Mouse (Mus musculus) forebrain, embryonic 13.5 days (tissue): ENCODE measurements around the gene Fbxo22. TPM values are rescaled to one million over a fixed set of nuclear protein-coding genes. Genes with fewer than 3 reads are reported as not detected.
"Not testable (repeated sequence)": the region's sequence is repeated elsewhere in the genome, so short reads cannot be mapped to it uniquely, and the experiment has no call there.

Experiments used
- ATAC-seq: fragments of 200-750 bp; cut with Nextera tagmentation; 2 replicates; pipeline ENCODE4 v1.8.0; 2017
- H3K27ac ChIP-seq: fragments of 300-500 bp; sonication (generic); 2 replicates; pipeline ENCODE4 v1.5.1; 2015; ENCODE audit warnings: inconsistent platforms, mild to moderate bottlenecking, moderate library complexity
- H3K27me3 ChIP-seq: fragments of 300-500 bp; sonication (generic); 2 replicates; pipeline ENCODE4 v1.6.1; 2015; ENCODE audit warnings: mild to moderate bottlenecking, inconsistent platforms
- H3K36me3 ChIP-seq: fragments of 300-500 bp; sonication (generic); 2 replicates; pipeline ENCODE4 v1.6.1; 2015; ENCODE audit warnings: mild to moderate bottlenecking, inconsistent platforms; ENCODE audit not compliant: poor library complexity, severe bottlenecking
- H3K4me1 ChIP-seq: fragments of 300-500 bp; sonication (generic); 2 replicates; pipeline ENCODE4 v1.6.1; 2015; ENCODE audit warnings: inconsistent platforms
- H3K4me2 ChIP-seq: fragments of 300-500 bp; sonication (generic); 2 replicates; pipeline ENCODE4 v1.6.1; 2015; ENCODE audit warnings: inconsistent platforms, mild to moderate bottlenecking, moderate library complexity
- H3K4me3 ChIP-seq: fragments of 300-500 bp; sonication (generic); 2 replicates; pipeline ENCODE4 v1.5.1; 2015; ENCODE audit warnings: mild to moderate bottlenecking, inconsistent platforms
- H3K9ac ChIP-seq: fragments of 300-500 bp; sonication (generic); 2 replicates; pipeline ENCODE4 v1.6.1; 2015; ENCODE audit warnings: mild to moderate bottlenecking, inconsistent platforms
- H3K9me3 ChIP-seq: fragments of 300-500 bp; sonication (generic); replicated peaks from 2 replicates; pipeline ENCODE4 v1.6.1; 2016; ENCODE audit warnings: inconsistent platforms
- WGBS: fragments of 180-500 bp; shearing (Covaris S2); methylation state at CpG from one replicate; pipeline ENCODE4 v1.1.7; 2015; 5-methylcytosine and 5-hydroxymethylcytosine counted together
- polyA plus RNA-seq: library from polyadenylated mRNA; unstranded; fragments of >200 nt; fragmentation: Nextera tagmentation; extraction: Ambion mirVana; gene quantifications from 2 replicates; pipeline ENCODE4 v1.2.1, GENCODE M21; 2015

Fbxo22 gene
- polyA plus RNA-seq, 1 experiment from 2014 or later: 86.9 TPM

DNA sequence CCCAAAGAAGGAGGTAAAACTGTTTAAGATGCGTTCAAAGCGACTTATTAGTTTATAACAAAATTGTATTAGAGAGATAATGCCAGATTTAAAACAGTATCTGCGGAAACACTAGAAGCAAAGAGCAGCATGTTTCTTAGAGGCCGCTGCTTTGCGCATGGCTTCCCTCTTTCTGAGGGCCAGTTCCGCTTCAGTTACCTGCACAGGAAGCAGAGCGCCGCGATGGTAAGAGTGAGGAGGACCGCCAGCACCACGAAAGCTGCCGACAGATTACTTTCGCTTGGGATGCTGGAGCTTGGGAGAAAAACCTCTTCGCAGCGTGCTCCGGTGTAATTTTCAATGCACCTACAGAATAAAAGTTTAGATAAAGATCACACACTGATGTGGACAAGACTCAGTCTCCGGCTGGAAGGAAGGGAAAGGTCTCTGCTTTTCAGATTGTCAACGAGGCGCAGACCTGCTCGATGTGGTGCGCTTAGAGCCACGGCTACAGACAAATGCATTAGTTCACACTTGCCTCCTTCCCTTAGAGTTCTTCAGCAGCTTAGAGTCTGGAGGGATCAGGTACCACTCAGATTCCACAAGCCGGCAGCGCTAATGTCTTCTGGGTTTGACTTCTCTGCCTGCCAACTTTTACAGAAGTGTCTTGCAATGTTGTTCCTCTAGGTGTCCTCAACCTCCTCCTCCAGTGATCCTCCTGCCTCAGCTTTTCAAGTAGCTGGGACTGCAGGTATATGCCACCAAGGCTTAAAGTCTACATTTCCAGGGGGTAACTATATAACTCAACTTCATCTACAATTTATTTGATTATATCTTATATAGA, 33.3 kb downstream of the Fbxo22 start:
- Histone ChIP-seq H3K4me2 (peak overlapping the region; percentile 53), H3K9ac (no peak overlapping the region), H3K4me3 (peak overlapping the region; percentile 13; the same call in 1 of the 2 replicates), H3K4me1 (no peaks in the 10 kb centered on the region; the same call in 1 of the 2 replicates), H3K36me3 (no peaks in the 10 kb centered on the region), H3K27ac (no peak overlapping the region), H3K9me3 (no peaks in the 10 kb centered on the region), H3K27me3 (no peaks in the 10 kb centered on the region)
- ATAC-seq: no peak
- WGBS: 38% methylated on average over 24 of the region's 24 CpGs

DNA sequence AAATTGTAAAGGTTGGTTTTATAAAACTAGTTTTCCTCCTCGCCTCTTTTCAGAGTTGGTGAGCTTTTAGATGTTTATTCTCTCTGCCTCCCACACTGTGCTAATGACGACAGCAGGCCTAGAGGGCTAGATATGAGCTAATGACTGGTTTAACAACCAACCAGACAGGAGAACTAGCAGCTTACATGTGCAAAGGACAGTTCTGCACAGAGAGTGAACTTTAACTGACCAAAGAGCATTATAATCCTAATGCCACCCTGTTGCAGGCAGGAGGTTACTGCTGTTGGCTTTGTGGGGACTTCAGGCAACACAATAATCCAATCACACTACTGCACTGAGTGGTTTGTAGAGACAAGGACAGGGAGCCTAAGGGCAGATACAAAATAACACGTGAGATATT, 34.6 kb downstream of the Fbxo22 start:
- H3K4me2 ChIP-seq: no peak overlapping the region
- no peaks in the 10 kb centered on the region for H3K27me3 ChIP-seq
- H3K36me3 ChIP-seq: no peaks in the 10 kb centered on the region
- no peaks in the 10 kb centered on the region for H3K9me3 ChIP-seq
- H3K9ac ChIP-seq: no peak overlapping the region
- 76% methylated on average over 3 of the region's 3 CpGs for WGBS
- ATAC-seq: no peak
- no peak overlapping the region for H3K4me3 ChIP-seq
- no peaks in the 10 kb centered on the region; the same call in 1 of the 2 replicates for H3K4me1 ChIP-seq
- no peak overlapping the region for H3K27ac ChIP-seq

DNA sequence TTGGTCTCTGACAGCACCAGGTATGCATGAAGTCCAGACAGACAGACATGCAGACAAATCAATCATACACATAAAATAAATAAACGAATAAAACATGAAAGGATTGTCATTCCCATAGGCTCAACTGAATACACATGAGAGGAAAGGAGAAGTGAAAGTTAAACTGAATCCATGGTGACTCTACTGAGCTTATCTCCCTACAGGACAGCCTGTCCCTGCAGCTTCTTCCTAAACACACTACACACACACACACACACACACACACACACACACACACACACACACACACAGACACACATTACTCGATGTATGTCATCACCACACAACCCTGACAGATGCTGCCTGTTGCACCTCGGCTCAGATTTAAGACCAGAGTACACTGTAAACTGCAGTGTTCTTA, 35.4 kb downstream of the Fbxo22 start:
- H3K27me3 ChIP-seq: no peaks in the 10 kb centered on the region
- no peak overlapping the region for H3K4me2 ChIP-seq
- no peaks in the 10 kb centered on the region for H3K9me3 ChIP-seq
- WGBS: 89% methylated on average over 3 of the region's 3 CpGs
- H3K27ac ChIP-seq: no peak overlapping the region
- no peak overlapping the region for H3K4me3 ChIP-seq
- H3K4me1 ChIP-seq: no peaks in the 10 kb centered on the region; the same call in 1 of the 2 replicates
- no peak for ATAC-seq
- no peak overlapping the region for H3K9ac ChIP-seq
- H3K36me3 ChIP-seq: no peaks in the 10 kb centered on the region

DNA sequence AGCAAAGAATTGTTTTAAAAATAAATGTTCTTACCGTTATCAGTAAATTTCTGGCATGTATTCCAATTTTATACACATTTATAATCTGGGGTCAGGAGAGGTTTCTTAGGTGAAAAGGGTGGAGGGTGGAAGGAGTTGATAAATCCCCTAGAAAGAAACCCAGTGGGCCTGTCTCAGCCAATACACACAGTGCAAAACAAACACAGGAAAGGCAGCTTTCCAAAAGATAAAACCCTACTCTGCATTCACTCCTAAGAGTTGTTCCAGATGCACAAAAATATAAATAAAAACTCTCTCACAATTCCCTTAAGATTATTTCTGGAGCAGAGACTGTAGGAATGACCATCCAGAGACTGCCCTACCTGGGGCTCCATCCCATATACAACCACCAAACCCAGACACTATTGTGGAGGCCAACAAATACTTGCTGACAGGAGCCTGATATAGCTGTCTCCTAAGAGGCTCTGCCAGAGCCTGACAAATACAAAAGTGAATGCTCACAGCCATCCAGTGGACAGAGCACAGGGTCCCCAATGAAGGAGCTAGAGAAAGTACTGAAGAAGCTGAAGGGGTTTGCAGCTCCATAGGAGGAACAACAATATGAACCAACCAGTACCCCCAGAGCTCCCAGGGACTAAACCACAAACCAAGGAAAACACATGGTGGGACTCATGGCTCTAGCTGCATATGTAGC, 36.5 kb downstream of the Fbxo22 start:
- not testable (repeated sequence) for H3K36me3 ChIP-seq, H3K27ac ChIP-seq, H3K4me2 ChIP-seq, H3K9ac ChIP-seq, H3K4me3 ChIP-seq, H3K9me3 ChIP-seq, H3K4me1 ChIP-seq, H3K27me3 ChIP-seq, ATAC-seq
- 96% methylated on average over 1 of the region's 1 CpGs for WGBS

DNA sequence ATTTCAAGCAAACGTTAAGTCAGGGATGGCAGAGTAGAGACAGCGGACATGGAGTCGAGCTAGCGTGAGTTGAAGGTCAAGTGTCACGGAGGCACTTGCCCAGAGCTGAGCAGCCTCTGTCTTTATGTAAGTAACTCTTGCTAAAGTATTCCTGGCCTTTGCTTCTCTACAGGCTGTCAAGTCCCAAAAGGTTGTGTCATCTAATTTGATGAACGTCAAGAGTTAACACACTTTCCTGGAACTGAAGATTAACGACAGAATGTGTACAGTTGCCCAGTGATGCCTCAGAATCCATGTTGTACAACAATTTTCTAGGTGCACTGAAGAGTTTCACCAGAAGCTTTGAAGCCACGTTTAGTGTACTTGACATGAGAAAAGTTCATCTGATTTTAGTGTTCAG, 37.7 kb downstream of the Fbxo22 start:
- H3K4me1 ChIP-seq: no peaks in the 10 kb centered on the region; the same call in 1 of the 2 replicates
- H3K27me3 ChIP-seq: no peaks in the 10 kb centered on the region
- WGBS: 85% methylated on average over 8 of the region's 8 CpGs
- no peaks in the 10 kb centered on the region for H3K36me3 ChIP-seq
- H3K9me3 ChIP-seq: no peaks in the 10 kb centered on the region
- no peak overlapping the region for H3K4me3 ChIP-seq
- no peak overlapping the region for H3K4me2 ChIP-seq
- no peak overlapping the region for H3K27ac ChIP-seq
- no peak for ATAC-seq
- no peak overlapping the region for H3K9ac ChIP-seq

DNA sequence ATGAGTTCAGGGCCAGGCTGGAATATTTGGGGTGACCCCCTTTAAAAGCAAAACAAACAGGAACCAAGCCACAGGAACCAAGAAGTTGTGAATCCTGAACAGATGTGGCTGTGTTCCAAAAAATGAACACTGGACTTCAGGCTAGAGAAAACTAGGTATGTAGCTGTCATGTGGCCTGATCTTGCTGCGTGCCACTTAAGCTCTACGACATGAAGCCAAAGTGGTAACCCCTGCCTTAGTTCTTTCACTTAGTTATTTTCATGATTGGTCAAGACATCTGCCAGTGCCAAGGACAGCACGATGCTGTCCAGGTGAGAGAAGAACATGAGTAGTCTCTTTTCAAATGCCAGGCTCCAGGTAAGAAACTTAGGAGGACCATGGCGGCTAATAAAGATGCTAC, 38.2 kb downstream of the Fbxo22 start:
- ATAC-seq: no peak
- H3K27ac ChIP-seq: no peak overlapping the region
- H3K9ac ChIP-seq: no peak overlapping the region
- H3K9me3 ChIP-seq: no peaks in the 10 kb centered on the region
- H3K36me3 ChIP-seq: no peaks in the 10 kb centered on the region
- no peaks in the 10 kb centered on the region for H3K27me3 ChIP-seq
- H3K4me3 ChIP-seq: no peak overlapping the region
- no peak overlapping the region for H3K4me2 ChIP-seq
- no peaks in the 10 kb centered on the region; the same call in 1 of the 2 replicates for H3K4me1 ChIP-seq
- 95% methylated on average over 4 of the region's 4 CpGs for WGBS

DNA sequence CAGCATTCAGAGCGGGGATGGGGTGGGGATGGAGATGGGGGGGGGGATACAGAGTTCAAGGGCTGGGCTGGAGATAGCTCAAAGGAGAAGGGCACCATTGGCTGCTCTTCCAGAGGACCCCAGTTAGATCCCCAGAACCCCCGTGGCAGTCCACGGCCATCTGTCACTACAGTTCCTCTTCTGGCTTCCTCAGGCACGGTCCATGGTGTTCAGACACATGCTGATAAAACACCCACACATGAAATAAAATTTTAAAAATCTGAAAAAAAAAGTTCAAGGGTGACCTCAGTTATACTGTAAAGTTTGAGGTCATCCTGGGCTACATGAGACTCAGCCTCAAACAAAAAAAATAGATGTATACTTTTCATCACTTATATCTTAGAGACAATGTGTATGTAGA, 39.7 kb downstream of the Fbxo22 start:
- no peaks in the 10 kb centered on the region for H3K4me1 ChIP-seq
- H3K27me3 ChIP-seq: no peaks in the 10 kb centered on the region
- H3K4me2 ChIP-seq: no peak overlapping the region
- no peaks in the 10 kb centered on the region for H3K9me3 ChIP-seq
- ATAC-seq: no peak
- H3K9ac ChIP-seq: no peak overlapping the region
- 83% methylated on average over 4 of the region's 4 CpGs for WGBS
- H3K4me3 ChIP-seq: no peak overlapping the region
- no peaks in the 10 kb centered on the region for H3K36me3 ChIP-seq
- no peak overlapping the region for H3K27ac ChIP-seq

DNA sequence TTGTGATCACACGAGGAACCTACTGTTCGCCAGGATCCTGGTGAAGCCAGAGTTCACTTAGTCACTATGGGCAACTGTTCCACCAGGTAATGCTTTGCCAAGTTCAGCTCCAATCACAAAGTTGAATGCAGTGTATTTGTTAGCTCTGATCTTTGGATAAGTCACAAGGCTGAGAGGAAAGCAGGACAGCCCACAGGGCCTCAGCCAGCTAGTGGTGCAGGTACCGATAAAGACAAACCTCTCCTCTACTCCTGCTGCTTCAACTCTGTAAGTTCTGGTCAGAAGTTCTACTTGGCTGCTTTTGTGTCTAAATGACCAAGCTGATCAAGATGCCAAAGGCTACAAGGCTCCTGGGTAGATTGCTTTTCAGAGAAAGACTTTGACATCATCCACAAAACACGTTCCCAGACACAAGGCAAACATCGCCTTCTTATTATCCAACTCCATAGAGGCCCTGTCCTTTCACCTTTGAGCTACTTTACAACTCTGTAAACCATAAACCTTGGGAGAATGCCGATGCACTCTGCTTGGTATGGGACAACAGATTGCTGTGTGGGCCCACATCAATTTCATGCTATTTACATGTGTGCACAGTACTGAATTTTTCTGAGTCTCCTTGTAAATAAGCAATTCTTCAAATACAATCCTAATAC, 42.0 kb downstream of the Fbxo22 start:
- 86% methylated on average over 6 of the region's 6 CpGs for WGBS
- Histone ChIP-seq H3K9ac (no peak overlapping the region), H3K27me3 (no peaks in the 10 kb centered on the region), H3K27ac (no peak overlapping the region), H3K4me3 (no peak overlapping the region), H3K4me2 (no peak overlapping the region), H3K9me3 (no peaks in the 10 kb centered on the region), H3K36me3 (no peaks in the 10 kb centered on the region), H3K4me1 (no peaks in the 10 kb centered on the region)
- ATAC-seq: no peak

DNA sequence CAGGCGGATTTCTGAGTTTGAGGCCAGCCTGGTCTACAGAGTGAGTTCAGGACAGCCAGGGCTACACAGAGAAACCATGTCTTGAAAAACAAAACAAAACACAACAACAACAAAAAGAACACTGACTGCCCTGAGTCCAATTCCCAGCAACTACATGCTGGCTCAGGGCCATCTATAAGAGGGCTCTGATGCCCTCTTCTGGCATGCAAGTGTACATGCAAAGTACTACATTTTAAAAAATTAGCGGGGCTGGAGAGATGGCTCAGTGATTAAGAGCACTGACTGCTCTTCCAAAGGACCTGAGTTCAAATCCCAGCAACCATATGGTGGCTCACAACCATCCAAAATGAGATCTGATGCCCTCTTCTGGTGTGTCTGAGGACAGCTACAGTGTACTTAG, 43.4 kb downstream of the Fbxo22 start:
- not testable (repeated sequence) for H3K9ac ChIP-seq, H3K9me3 ChIP-seq, H3K4me3 ChIP-seq, H3K27ac ChIP-seq, H3K36me3 ChIP-seq, ATAC-seq, H3K4me1 ChIP-seq, H3K4me2 ChIP-seq, H3K27me3 ChIP-seq
- WGBS: 55% methylated on average over 2 of the region's 2 CpGs

DNA sequence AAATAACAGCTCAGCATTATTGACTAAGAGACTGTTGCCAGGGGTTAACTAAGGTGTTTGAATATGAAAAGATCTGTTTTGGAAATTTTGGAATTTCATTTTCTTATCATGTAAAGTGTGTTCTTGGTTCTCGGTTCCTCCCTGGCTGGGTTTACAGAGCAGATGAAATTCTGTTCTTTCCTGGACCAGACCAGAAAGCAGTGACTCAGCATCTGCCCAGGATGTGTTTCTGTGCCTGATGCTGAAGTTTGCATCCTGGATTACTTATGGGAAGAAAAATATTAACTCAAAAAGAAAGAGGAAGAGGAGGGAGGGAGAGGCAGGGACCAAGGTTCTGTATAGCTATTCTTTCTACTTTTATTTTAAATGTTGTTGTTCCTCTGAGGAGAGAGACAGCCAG, 45.1 kb downstream of the Fbxo22 start:
- ATAC-seq: no peak
- Histone ChIP-seq H3K4me2 (no peak overlapping the region), H3K27ac (no peak overlapping the region), H3K36me3 (no peaks in the 10 kb centered on the region), H3K4me3 (no peak overlapping the region), H3K4me1 (no peaks in the 10 kb centered on the region), H3K27me3 (no peaks in the 10 kb centered on the region), H3K9me3 (no peaks in the 10 kb centered on the region), H3K9ac (no peak overlapping the region)
- WGBS: 87% methylated on average over 1 of the region's 1 CpGs

DNA sequence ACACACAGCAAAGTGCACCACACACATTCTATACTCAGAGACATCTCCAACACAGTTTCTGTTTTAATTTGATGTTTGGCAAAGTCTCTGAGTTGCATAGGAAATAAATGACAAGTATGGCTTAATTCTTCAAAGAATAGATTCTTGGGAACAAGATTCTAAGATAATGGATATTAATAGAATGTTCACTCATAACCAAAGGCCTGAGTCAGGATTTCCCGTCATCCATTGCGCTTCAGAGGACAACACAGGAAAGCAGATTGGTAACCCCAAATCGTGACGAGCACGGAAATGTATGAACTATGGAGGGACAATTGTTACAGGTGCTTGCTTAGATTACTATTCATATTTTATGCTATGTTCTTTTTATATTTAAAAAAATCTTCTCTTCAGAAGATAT, 46.3 kb downstream of the Fbxo22 start:
- H3K27me3 ChIP-seq: no peaks in the 10 kb centered on the region
- H3K4me2 ChIP-seq: no peak overlapping the region
- no peaks in the 10 kb centered on the region for H3K4me1 ChIP-seq
- no peak overlapping the region for H3K9ac ChIP-seq
- no peaks in the 10 kb centered on the region for H3K9me3 ChIP-seq
- 94% methylated on average over 5 of the region's 5 CpGs for WGBS
- H3K36me3 ChIP-seq: no peaks in the 10 kb centered on the region
- no peak overlapping the region for H3K4me3 ChIP-seq
- ATAC-seq: no peak
- no peak overlapping the region for H3K27ac ChIP-seq

DNA sequence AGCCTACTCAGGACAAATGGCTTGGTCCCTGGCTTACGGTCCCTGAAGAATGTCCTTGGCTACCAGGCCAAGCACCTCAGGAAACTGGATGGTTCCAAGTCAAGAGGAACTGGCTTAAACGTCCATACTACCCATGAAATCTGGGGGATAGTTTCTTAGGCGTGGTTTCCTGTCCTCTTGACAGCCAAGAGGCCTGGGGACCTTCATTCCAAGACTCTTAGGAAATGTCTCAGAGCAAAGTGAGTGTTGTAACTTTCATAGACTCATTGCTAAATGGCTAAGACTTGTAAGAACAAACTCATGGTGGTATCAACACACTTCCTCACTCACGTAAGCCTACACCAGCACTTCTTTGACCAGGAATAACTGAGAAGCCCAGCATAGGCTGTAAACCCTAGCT, 46.9 kb downstream of the Fbxo22 start:
- H3K4me3 ChIP-seq: no peak overlapping the region
- 67% methylated on average over 4 of the region's 4 CpGs for WGBS
- no peak overlapping the region for H3K27ac ChIP-seq
- H3K4me2 ChIP-seq: no peak overlapping the region
- no peaks in the 10 kb centered on the region for H3K9me3 ChIP-seq
- no peaks in the 10 kb centered on the region for H3K36me3 ChIP-seq
- no peak for ATAC-seq
- no peaks in the 10 kb centered on the region for H3K4me1 ChIP-seq
- no peak overlapping the region for H3K9ac ChIP-seq
- H3K27me3 ChIP-seq: no peaks in the 10 kb centered on the region
